Mouse (Mus musculus) heart, embryonic 11.5 days (tissue): Measurements from ENCODE around the gene Camkk2. TPM values are rescaled to one million over a fixed set of nuclear protein-coding genes. Genes with fewer than 3 reads are reported as not detected.

ENCODE experiments used
- ATAC-seq: fragments of 200-750 bp; cut with Nextera tagmentation; replicated peaks from 2 replicates; pipeline ENCODE4 v1.8.0; 2017; ENCODE audit warnings: moderate library complexity; ENCODE audit not compliant: insufficient number of reproducible peaks, low FRiP score, low TSS enrichment
- H3K27ac ChIP-seq: fragments of 300-500 bp; sonication (generic); 2 replicates; pipeline ENCODE4 v1.5.1; 2014; ENCODE audit warnings: mild to moderate bottlenecking, low read depth, low read length
- H3K27me3 ChIP-seq: fragments of 300-500 bp; sonication (generic); 2 replicates; pipeline ENCODE4 v1.6.1; 2014; ENCODE audit warnings: mild to moderate bottlenecking, low read length, mixed read lengths; ENCODE audit not compliant: control insufficient read depth, insufficient read depth
- H3K36me3 ChIP-seq: fragments of 300-500 bp; sonication (generic); 2 replicates; pipeline ENCODE4 v1.6.1; 2014; ENCODE audit warnings: mild to moderate bottlenecking, low read length, moderate library complexity, mixed read lengths; ENCODE audit not compliant: control insufficient read depth, insufficient read depth
- H3K4me1 ChIP-seq: fragments of 300-500 bp; sonication (generic); 2 replicates; pipeline ENCODE4 v1.6.1; 2014; ENCODE audit warnings: low read length; ENCODE audit not compliant: control insufficient read depth, insufficient read depth
- H3K4me2 ChIP-seq: fragments of 300-500 bp; sonication (generic); 2 replicates; pipeline ENCODE4 v1.6.1; 2014; ENCODE audit warnings: mild to moderate bottlenecking, moderate library complexity
- H3K4me3 ChIP-seq: fragments of 300-500 bp; sonication (generic); 2 replicates; pipeline ENCODE4 v1.5.1; 2014; ENCODE audit warnings: low read depth, low read length
- H3K9ac ChIP-seq: fragments of 300-500 bp; sonication (generic); 2 replicates; pipeline ENCODE4 v1.6.1; 2014; ENCODE audit warnings: mild to moderate bottlenecking, low read depth, low read length, moderate library complexity
- H3K9me3 ChIP-seq: fragments of 300-500 bp; sonication (generic); replicated peaks from 2 replicates; pipeline ENCODE4 v1.6.1; 2016; ENCODE audit warnings: low read length; ENCODE audit not compliant: control insufficient read depth
- WGBS: fragments of 180-500 bp; shearing (Covaris S2); extraction: QIAGEN DNeasy Blood & Tissue Kit; methylation state at CpG from one replicate; pipeline ENCODE4 v1.1.7; 2014; ENCODE audit not compliant: insufficient replicate concordance; 5-methylcytosine and 5-hydroxymethylcytosine counted together
- polyA plus RNA-seq: library from polyadenylated mRNA; unstranded; fragments of >200 nt; fragmentation: Nextera tagmentation; extraction: Ambion mirVana; gene quantifications from 2 replicates; pipeline ENCODE4 v1.2.1, GENCODE M21; 2014

Gene Camkk2
- polyA plus RNA-seq, 1 experiment from 2014 or later = 14.0 TPM

DNA sequence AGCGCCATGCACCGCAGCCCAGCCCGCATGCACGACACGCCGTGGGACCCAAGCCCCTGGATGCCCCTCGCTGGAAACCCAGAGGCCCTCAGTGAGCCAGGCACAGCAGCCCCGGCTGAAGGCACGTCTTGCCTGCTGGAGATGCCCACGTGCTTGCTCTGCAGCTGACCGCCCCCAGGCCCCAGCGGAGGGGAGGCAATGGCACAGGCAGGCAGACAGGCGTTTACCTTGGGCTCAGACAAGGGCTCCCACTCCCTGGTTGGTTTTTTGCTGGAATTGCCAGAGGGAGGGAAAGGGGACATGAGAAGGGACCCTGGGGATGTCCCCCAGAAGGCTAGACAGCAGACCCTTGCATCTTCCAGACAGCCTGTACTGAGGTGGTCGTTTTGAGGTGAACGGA lies 42.4 kb downstream of the Camkk2 start:
- H3K9ac ChIP-seq = no peak overlapping the region

DNA sequence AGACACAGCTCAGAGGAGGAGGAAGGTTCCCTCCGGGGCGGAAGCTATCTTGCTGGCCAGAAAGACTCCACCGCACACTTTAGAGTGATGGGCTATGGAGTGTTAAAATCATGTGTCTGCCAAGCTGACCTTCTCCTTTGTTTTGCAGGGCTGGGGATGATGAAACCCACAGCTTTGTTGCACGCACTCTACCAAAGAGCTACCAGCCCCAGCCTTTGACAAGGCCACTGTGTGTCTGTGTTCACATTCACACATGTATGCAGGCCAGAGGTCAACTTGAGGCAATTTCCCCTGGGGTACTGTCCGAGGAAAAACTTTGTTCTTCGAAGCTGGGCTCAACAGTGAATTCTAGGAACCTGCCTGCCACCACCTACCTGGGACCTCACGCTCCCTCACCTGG lies 43.4 kb downstream of the Camkk2 start:
- Histone ChIP-seq H3K27me3 (no peaks in the 10 kb centered on the region), H3K9me3 (no peaks in the 10 kb centered on the region), H3K36me3 (no peaks in the 10 kb centered on the region), H3K4me3 (no peak overlapping the region), H3K27ac (no peak overlapping the region), H3K4me2 (no peak overlapping the region), H3K9ac (no peak overlapping the region), H3K4me1 (peaks cover 13% of the 10 kb centered on the region)
- no peak for ATAC-seq
- 88% methylated on average over 7 of the region's 7 CpGs for whole genome bisulfite sequencing

More for the DNA sequence above, 42.4 kb downstream of the Camkk2 start:
- 86% methylated on average over 15 of the region's 15 CpGs for WGBS
- no peaks in the 10 kb centered on the region for H3K9me3 ChIP-seq
- ATAC-seq = no peak
- H3K4me3 ChIP-seq = no peak overlapping the region
- no peaks in the 10 kb centered on the region for H3K27me3 ChIP-seq
- no peaks in the 10 kb centered on the region for H3K36me3 ChIP-seq
- H3K27ac ChIP-seq = no peak overlapping the region
- H3K4me1 ChIP-seq = peaks cover 10% of the 10 kb centered on the region
- H3K4me2 ChIP-seq = no peak overlapping the region

DNA sequence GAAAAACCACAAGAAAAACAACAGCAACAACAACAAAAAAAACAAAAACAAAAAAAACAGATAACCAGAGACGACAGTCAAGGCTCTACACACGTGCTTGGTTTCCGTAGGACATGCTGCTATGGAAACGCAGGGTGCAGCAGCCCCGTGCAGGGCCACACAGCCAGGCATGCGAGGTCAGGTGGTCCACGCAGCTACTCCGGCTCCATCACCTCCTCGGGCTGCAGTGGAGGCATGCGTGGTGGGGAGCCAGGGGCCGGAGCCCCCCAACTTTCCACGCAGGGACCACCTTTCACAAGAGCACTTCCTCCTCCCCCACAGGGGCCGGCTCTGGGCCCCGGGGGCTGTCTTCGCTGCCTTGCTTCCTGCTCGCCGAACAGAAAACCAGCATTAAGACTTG lies 45.3 kb downstream of the Camkk2 start:
- Histone ChIP-seq H3K36me3 (no peaks in the 10 kb centered on the region), H3K9me3 (no peaks in the 10 kb centered on the region), H3K27ac (no peak overlapping the region), H3K27me3 (no peaks in the 10 kb centered on the region), H3K4me3 (no peak overlapping the region), H3K4me1 (peaks cover 15% of the 10 kb centered on the region), H3K4me2 (no peak overlapping the region), H3K9ac (no peak overlapping the region)
- 62% methylated on average over 17 of the region's 17 CpGs for WGBS
- ATAC-seq = no peak

DNA sequence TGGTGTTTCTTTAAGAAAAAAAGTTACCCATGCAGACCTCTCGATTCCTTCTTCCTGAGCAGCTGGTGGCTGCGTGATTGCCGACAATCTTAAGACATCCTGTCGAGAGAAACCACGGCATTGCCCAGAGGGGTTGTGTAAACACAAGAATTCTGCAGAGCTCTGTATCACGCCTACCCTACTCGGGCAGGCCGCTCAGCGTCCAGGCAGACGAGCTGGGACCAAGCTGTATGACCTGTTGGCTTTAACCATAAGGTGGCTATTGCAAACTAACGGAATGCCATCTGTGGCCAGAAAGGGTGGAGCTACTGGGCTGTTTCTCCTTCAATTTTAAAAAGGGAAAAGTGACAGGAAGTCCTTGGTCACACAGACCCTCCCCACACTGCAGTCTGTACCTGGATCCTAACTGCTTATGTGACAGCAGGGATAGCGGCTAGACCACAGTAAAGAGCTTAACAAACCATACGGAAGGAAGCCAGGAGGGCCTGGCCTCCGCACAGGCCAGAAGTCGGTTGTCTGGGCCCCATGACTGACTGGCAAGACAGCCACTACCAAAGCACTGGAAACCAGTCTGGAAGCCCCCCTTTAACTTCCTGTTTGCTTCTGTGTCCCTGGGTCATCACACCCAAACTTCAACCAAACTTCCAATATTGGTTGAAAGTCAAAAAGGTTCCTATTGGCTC lies 47.1 kb downstream of the Camkk2 start:
- peak overlapping the region; percentile 10 for H3K4me2 ChIP-seq
- H3K27ac ChIP-seq = peak overlapping the region; percentile 74
- H3K27me3 ChIP-seq = no peaks in the 10 kb centered on the region
- H3K36me3 ChIP-seq = no peaks in the 10 kb centered on the region
- no peaks in the 10 kb centered on the region for H3K9me3 ChIP-seq
- no peak overlapping the region for H3K4me3 ChIP-seq
- ATAC-seq = no peak
- WGBS = 27% methylated on average over 15 of the region's 15 CpGs
- H3K4me1 ChIP-seq = peaks cover 15% of the 10 kb centered on the region
- no peak overlapping the region for H3K9ac ChIP-seq

DNA sequence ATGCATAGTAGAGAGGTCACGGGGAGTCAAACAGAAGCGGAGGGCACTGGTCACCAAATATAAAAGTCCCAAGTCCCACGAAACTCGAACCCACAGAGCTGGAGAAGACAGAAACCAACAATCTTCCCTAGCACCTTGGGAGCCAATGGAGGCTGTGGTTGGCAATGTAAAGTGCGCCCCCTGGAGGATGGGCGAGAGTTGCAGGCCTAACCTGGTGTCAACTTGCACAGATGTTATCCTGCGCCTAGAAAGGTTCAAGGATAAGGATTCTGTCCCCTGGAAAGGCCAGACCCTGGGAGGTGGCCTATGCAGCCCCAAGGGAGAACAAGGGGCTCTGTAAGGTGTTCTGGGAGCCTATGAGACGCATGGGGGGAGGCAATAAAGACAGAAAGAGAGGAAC lies 47.9 kb downstream of the Camkk2 start:
- Histone ChIP-seq H3K9me3 (no peaks in the 10 kb centered on the region), H3K36me3 (no peaks in the 10 kb centered on the region), H3K4me1 (peaks cover 15% of the 10 kb centered on the region), H3K4me3 (no peak overlapping the region), H3K27ac (peak overlapping the region; percentile 74), H3K4me2 (no peak overlapping the region), H3K9ac (no peak overlapping the region), H3K27me3 (no peaks in the 10 kb centered on the region)
- no peak for ATAC-seq
- WGBS = 66% methylated on average over 8 of the region's 8 CpGs

DNA sequence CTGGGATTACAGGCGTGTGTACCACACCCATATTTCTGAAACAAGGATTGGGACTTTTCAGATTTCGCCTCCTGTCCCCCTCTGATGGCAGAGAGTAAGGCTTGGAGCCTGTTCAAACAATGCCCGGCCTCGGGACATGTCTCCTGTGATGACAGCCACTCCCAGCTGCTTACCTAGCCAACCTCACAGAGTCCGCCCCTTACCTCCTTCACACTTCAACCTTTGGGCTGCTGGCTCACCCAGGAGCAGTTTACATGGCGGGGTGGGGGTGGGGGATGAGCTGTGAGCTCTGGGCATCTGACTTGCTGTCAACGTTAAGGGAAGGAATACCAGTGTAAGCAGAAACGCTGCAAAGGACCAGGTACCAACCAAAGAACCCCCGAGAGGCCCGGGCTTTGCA lies 48.4 kb downstream of the Camkk2 start:
- 73% methylated on average over 10 of the region's 10 CpGs for WGBS
- no peak for ATAC-seq
- Histone ChIP-seq H3K9ac (no peak overlapping the region), H3K4me1 (peaks cover 15% of the 10 kb centered on the region), H3K27ac (no peak overlapping the region), H3K4me2 (no peak overlapping the region), H3K36me3 (no peaks in the 10 kb centered on the region), H3K27me3 (no peaks in the 10 kb centered on the region), H3K9me3 (no peaks in the 10 kb centered on the region), H3K4me3 (no peak overlapping the region)

GRCm38 (mm10) chr5:122727096-122727495 lies 52.1 kb downstream of the Camkk2 start:
- no peak for ATAC-seq
- Histone ChIP-seq H3K27me3 (no peaks in the 10 kb centered on the region), H3K27ac (no peak overlapping the region), H3K9me3 (no peaks in the 10 kb centered on the region), H3K4me3 (no peak overlapping the region), H3K4me2 (no peak overlapping the region), H3K4me1 (peaks cover 8% of the 10 kb centered on the region), H3K9ac (no peak overlapping the region), H3K36me3 (no peaks in the 10 kb centered on the region)
- 88% methylated on average over 7 of the region's 7 CpGs for WGBS

GRCm38 (mm10) chr5:122726595-122726994 lies 52.6 kb downstream of the Camkk2 start:
- no peak for ATAC-seq
- Histone ChIP-seq H3K27me3 (no peaks in the 10 kb centered on the region), H3K9ac (no peak overlapping the region), H3K4me1 (peaks cover 5% of the 10 kb centered on the region), H3K4me3 (no peak overlapping the region), H3K36me3 (no peaks in the 10 kb centered on the region), H3K27ac (no peak overlapping the region), H3K9me3 (no peaks in the 10 kb centered on the region), H3K4me2 (no peak overlapping the region)
- 77% methylated on average over 5 of the region's 5 CpGs for WGBS

DNA sequence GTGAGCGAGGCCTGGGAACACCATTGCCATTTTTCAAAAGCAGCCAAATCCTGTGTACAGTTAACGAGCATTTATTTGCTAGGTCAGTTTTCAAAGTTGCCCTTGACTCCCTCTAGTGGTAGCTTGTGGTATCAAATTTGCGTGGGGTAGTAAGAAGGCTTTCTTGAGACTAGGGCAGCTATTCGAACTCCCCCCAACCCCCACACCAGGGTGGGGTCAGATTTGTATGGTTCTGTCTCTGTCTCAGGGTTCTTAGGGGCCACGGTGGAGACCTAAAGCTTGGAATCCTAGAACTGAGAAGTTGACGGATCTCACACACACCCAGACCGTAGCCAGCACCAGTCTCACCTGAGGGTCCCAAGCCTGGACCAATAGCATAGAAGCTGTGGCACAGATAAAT lies 53.1 kb downstream of the Camkk2 start:
- Histone ChIP-seq H3K27ac (no peak overlapping the region), H3K27me3 (no peaks in the 10 kb centered on the region), H3K9ac (no peak overlapping the region), H3K4me2 (no peak overlapping the region), H3K4me3 (no peak overlapping the region), H3K4me1 (peaks cover 2% of the 10 kb centered on the region; the same call in 1 of the 2 replicates), H3K9me3 (no peaks in the 10 kb centered on the region), H3K36me3 (no peaks in the 10 kb centered on the region)
- no peak for ATAC-seq
- 21% methylated on average over 7 of the region's 7 CpGs for WGBS
